Mouse (Mus musculus) left cerebral cortex, adult 9 months (tissue): ENCODE measurements at regions not wholly inside any gene's neighbourhood (a gene's known extent, or its start where the extent isn't known, plus 50 kb on each side); places are given as distances from the start of the nearest gene placed in this dataset.
A peak's percentile ranks its signal among the peaks of the same experiment; 100 is the strongest.

ENCODE experiments used
- DNase-seq, 2 experiments: peaks; one replicate each; pipeline ENCODE4 v3.0.0; 2022; ENCODE audit warnings: low spot score in 2 of 2

DNA sequence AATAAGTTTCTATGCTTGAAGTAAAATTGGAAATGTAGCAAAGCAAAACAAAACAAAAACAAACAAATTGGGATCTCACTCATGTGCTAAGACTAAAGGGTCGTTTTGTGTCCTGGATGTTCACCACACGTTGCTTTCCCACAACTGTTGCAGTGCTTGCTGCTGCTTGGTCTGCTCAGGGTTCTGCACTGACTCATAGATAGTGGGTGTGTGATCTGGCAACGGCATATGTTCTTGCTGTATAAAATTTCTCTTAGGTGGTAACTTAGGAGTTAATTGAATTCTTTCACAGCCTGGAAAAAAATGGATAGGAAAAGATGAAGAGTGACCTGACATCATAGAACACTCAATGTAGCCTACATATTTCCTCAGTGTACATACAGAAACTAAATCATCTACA, 505.9 kb upstream of the Zeb2 start:
- DNase-seq: peak in 1 of 2 experiments; percentile 49

DNA sequence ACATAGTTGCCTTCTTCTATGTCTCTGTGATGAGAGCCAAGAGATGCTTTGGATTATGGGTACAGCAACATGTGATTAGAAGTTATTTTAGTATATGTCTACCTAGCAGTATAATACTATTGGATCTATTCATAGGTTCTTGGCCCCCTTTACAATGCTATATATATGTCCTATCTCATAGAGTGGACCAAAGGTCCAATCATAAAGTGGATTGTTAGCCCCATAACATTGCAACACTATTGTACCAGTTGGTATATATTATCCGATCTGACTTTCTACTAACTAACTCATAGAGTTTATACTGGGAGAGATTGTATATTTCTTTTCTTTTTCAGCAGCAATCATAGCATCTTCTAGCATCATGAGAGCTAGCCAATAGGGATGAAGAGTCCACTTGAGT, 491.7 kb upstream of the Zeb2 start:
- no peak for DNase-seq

DNA sequence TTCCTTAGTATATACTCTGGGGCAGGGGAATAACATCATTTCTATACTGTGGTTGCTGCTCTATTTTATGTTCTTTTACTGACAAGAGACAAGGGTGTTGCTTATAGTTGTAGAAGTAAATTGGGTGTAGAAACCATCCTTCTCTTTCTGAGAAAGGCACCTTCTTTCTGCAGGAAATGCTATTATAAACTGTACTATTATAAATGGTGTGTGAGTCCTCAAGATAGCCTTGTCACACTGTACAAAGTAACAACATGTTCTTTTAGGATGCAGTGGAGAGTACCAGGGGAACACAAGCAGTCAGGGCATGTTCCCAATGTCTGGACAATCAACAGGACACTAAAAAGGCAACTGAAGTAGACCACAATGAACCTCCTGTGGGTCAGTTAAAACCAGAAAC, 490.2 kb upstream of the Zeb2 start:
- no peak for DNase-seq

DNA sequence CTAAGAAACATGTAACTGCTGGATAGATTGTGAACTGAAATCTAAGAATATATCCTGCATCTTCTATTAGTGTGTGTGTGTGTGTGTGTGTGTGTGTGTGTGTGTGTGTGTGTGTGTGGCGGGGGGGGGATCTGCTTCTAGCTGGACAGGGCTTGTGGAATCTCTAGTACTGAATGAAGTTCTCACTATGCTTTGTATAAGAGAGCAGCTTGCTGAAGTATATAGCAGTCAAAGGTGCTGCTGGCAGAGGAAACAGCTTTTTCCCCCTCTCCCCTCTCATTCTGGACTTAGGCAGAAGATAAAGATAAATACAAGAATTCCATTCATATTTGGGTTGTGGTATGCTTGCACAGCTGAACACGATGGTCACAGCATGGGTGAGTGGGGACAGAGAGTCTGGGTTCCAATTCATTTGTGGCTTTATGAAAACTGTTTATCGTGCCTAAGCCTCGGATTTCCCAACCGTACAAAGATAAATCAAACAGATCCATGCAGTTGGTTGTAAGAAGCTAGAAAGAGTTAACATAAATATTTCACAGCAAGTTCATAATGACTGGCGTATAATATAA, 484.2 kb upstream of the Zeb2 start:
- DNase-seq: no peak

DNA sequence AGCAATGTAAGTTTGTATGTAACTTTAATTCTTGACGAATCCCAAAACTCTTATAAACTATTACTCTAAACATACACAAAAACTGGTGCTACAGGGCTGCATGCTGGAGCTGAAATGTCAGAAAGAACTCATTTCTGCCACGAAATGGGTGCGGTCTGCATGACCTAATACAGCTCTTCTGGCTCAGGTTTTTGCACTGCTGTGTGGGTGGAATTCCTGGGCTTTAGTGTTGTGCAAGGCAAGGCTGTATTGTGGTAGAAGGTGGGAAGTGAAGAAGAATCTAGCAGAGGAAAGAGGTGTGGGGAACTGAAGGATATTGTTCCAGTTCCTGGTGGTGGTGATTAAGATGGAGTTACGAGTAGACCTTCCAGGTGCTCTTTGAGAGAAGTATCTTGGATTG, 476.6 kb upstream of the Zeb2 start:
- DNase-seq: no peak

DNA sequence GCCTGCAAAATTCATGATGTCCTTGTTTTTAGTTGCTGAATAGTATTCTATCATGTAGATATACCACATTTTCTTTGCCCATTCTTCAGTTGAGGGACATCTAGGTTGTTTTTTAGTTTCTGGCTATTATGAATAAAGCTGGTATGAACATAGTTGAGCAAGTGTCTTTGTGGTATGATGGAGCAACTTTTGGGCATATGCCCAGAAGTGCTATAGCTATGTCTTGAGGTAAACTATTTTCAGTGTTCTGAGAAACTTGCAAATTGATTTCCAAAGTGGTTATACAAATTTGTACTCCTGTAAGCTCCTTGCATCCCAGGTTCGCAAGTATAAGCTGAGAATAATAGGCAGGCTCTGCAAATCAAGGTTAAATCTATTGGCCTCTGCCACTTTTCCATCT, 473.8 kb upstream of the Zeb2 start:
- no peak for DNase-seq

DNA sequence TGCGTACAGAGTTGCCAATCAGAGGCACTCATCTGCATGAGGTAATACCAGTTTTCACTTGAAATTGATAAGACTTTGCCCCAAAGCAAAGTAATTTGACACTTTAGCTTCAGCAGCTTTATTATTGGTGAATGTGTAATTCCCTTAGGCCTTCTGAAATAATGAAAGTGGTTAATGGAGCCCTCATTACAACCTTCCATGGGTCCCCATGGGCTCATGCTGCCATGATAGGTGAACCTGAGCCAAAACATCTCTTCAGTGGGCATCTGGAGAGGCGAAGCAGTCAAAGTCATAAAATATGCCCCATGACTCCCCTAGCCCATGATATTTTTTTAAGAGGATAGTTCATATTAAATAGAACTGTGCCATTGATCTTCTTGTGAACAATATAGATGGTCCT, 471.1 kb upstream of the Zeb2 start:
- no peak for DNase-seq

DNA sequence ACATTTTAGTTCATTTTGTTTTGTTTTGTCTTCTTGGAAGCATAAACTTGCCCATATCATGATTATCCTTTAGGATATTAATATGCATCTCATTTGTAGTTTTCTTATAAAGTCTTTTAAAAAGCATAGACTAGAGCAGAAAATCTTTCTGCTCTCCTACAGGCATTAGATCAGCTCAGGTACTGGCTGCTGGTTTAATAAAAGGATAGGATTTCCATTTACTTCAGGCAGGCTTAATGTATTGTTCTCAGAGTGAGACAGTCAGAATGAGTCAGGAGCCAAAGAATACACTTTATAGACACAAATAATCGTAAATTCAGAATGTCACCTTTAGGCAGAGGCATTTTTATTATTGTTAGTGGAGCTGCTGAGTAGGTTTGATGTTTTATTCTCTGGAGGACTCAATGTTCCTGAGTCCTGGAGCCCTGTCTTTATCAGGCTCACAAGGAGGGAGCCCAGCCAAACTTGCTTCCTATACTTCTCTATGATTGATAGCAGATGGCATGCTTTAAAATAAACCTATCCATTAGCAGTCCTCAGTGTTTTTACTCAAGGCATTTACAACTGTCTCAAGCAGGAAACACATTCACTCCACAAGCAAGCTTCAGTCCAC, 469.5 kb upstream of the Zeb2 start:
- no peak for DNase-seq

DNA sequence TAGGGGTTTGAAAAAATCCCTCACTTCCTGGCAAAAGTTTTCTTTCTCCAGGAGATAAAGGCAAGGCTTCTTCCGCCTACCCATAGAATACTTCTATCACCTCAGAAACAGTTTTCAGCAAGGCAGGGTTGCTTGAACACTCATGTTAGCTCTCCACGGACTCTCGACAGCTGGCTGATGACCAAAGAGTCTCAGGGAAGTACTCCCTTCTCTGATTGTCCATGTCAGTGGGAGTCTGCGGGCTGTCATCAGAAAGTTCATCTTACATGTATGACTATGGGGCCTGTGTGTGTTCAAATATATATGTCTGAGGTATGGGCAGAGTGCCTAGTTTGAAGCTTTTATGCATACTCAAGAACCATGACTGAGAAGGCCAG, 464.3 kb upstream of the Zeb2 start:
- no peak for DNase-seq

DNA sequence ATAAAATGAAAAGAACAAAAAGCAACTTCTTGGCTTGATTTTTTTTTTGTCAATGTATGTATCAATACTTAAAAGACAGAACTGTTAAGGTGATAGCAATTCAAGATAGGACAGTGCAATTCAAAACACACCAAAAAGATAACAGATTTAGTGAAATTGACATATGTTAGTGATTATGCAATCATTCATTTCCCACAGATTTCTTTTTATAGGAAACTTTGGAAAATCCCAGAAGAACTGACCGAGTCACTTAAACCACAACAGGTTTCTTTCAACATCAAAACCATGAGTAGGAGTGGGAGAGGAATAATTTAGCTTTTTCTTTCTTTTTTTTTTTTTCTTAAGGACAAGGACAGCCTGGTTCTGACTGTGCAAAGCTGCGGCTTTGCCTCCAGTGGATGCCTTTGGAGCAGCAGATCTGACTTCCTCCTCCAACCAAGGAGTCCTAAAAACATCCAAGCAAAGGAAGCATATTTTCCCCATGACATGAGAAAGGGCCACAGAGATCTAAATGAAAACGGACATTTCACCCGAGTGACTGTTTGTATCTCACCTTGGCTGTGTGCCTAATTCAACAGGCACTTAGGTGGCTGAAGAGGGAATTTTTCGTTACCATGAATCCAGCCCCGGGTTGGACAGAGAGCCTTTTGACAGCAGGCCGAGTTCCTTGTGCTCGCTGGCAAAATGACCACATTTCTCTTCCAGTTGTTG, 463.8 kb upstream of the Zeb2 start:
- peak in 1 of 2 experiments; percentile 4 for DNase-seq

DNA sequence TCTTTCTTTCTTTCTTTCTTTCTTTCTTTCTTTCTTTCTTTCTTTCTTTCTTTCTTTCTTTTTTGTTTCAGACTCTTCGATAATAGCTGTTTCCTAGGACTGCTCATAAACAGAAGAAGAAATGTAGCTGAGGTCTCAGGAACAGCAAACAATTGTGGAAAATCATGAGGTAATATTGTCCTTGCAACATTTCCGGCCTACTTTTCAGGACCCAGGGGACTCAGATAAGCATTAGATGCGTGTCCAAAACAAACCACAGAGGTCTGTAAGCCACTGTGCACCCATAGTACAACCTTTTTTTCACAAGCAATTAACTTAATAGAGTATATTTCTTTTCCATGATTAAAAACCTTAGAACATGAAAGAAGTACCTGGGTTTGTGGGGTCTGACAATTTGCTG, 455.7 kb upstream of the Zeb2 start:
- DNase-seq: no peak

DNA sequence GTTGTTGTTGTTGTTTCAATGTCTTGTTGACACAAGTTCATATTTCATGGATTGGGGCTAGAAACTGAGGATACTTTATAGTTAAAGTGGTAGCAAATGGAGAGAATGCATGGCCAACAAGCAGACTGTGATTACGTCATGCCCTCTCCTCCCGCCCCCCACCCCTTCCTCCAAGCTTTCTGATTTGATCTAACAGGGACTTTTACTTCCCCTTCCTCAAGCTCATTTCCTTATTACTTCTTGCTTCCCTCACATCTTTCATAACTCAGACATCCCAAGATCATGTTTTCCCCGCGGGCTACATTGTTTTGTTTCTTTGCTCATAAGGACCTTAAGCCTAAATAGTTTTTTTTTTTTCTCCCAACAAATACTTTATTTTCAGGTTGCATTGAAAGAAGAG, 437.5 kb upstream of the Zeb2 start:
- no peak for DNase-seq

DNA sequence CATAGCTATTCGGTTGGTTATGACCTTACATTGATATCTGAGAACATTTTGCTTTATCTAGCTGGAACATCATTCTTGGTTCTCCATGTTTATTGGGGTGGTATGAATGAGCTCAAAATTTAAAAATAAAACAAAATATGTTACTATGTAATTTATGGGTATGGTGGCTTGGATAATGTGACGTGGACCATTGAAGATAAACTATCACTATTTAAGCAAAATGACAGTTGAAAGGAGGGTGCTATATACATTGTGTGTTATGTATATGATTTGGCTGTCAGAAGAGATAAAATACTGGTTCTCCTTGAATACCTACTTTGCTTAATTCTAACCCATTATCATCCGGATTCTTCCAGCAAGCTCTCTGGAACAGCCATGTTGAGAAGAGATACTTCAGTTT, 424.2 kb upstream of the Zeb2 start:
- DNase-seq: no peak

DNA sequence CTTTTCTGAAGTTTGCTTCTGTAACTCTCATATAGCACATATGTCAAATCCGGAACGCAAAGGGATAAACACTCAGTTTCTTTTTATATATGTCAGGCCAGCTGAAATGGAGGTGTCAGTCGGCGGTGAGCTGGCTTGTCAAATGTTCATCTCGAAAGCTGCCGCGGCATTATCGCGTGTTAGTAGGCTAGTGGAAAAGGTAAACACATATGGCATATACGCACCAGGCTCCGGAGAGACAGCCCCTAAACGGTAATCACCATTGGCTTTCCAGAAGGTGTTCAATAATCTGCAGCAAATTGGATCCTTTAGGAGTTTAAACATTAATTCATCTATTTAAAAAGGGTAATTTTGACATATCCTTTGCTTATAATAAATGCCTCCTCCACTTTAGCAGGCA, 421.8 kb upstream of the Zeb2 start:
- DNase-seq: peak; percentile 3 to 34

DNA sequence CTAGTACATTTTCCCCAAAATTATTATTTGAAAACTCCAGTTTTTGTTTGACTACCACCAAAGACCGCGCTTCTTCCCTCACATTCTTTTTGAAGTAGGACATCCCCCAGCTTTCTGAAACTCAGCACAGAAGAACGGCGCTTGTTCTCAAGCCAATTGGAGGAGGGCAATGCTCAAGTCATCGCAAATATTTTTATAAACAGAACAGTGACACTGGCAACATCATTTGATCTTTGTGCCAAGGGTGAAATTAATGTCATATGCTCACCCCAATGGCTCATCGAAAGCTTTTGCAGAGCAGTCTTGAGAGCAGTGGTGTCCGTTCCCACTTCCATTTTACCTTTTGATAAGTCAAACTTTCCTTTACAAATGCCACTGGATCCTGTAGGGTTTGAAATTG, 420.5 kb upstream of the Zeb2 start:
- no peak for DNase-seq

DNA sequence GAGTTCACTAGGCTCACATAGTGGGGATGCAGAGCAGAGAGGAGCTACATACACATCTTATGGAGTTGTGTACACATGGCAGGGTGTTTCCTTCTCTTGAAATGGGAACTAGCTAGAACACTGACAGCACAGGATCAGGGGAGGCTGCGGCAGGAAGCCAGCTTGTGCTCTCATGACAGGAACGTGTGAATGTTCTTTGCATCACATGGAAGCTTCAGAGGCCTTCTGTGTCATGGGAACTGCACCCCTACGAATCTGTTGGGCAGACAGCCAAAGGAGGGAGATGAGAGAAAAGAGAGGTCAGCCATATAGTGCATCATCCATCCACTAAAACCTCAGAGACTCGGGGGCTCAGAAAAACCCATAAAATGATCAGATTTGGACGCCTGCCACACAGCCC, 417.6 kb upstream of the Zeb2 start:
- no peak for DNase-seq

DNA sequence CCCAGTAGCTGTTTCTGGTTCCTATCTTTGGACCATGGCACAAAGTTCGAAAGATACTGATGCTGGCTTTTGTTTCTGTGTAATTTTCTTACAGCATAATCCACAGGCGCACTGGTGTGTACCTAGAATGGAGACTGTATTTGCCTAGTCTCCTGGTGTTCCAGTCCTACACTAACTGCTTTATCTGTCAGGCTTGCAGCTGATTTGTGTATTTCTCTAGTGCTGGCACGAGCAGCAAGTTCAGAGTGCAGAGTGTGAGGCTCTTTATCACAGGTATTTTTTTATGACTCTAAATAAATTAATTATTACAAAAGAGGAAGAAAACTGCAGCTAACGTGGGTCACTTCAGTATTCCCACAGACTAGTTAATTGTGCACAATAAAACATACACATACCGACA, 405.1 kb upstream of the Zeb2 start:
- DNase-seq: no peak

DNA sequence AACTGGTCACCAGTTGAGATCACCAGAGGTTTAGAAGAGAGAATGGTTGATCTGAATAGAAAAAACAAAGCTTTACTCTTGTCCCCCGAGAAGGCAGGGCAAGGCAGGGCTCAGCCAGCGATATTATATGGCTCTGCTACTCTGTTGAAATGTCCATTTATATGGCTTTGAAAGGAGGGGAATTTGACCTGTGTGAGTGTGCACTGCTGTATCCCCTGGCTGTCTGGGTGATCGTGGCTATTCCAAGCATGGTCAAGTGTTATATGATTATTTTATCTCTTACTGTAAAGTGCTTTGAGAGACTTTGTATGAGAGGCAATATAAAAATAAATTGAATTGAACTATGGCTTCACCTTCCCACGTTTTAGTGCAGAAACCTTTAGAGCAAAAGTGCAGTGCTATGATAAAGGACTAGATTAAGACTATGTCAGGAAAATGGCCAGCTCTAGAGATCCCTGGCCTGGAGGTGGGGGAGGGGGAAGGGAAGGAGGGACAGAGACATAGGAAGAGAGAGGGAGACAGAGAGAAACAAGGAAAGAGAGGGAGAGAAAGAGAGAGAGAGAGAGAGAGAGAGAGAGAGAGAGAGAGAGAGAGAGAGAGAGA, 402.5 kb upstream of the Zeb2 start:
- no peak for DNase-seq

DNA sequence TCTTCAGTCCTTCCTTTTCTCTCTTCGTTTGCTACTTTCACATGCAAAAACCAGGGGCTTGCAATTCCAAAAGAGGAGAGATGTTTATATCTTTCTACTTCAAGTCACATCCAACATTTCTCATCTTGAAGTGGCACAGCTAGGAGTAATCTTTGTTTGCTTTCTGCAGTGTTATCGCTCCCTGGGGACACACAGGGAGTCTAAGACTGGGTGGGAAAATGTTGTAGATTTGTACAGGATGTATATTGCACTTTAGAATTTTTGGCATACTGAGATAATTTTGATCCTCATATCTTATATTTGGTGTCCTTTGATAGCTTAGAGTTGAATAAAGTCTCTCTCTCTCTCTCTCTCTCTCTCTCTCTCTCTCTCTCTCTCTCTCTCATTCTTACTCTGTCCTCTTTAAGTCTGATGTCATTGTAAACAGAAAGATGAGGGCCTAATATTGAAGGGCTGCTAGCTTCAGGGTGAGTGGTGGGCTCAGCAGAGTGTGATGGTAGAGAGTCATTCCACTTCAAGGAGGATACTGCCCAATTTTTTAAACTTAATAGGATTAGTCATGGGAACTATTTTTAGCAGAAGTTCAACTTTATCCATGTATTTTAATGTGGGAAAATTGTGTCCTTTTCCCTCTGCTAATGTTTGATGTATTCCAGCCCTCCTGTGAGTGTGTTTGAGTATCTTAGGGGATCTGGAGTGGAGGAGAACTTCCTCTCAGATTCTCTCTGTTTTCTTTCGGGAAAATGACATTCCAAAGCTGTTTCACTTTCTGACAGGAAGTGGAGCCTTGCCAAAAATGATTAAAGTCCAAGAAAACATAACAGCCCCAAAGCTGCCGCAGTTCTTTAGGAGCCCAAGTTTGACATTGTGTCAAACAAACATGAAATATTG, 397.3 kb upstream of the Zeb2 start:
- DNase-seq: no peak

DNA sequence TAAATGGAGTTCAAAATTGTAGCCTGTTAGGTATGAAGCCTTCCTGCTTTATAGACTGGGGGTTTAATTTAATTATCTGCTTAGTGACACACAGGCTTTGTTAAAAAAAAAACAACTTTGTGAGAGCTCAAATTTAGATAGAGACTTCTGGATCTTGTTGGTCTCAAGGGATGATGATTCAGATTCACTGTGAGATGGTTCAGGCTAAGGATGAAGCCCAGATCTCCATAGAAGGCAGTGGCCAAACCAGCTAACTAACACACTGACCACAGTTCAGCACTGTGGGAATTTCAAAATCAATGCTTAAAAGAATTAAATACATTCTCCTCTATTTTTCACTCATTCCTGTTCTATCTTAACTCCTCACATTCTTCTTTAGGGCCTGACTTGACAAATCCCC, 395.7 kb upstream of the Zeb2 start:
- no peak for DNase-seq

DNA sequence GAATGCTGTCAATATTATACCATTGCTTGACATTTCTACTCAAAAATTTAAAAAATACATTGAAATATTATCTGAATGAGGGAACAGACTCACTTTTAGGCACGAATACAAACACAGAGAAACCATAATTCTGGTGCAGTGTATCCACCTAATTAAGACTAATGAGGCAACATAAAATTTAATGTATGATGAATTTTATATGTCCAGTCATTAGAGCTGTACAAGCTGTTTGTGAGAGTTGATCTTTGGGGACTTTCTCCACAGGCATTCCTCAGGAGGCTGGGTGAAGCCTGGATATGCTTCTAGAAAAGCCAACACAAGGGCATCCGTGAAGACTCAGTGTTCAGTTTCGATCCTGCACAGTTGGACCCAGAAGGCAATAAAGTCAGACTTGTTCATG, 394.6 kb upstream of the Zeb2 start:
- no peak for DNase-seq

DNA sequence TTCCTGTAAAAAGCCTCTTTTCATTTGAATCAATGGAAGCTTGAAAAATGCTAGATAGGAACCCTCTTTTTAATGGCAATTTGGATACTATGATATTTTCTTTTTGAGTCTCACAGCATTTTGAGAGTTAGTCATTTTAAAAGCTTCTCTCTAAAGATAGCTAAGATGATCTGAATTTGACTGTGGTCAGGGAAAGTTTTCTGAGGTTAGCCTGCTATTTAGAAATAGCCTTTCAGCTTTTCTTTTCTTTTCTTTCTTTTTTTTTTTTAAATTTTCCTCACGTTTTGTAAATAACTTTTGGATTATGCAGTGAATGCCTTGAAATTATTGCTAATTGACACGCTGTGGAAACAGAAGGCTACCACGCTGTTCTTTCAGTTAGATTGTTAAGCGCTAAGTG, 387.3 kb upstream of the Zeb2 start:
- no peak for DNase-seq
